Mouse (Mus musculus) retina, postnatal 1 day (tissue): ENCODE results near the gene Pianp.

ENCODE experiments used
- DNase-seq: peaks from one replicate; pipeline ENCODE4 v3.0.0-alpha.2; 2012

Pianp gene

DNA sequence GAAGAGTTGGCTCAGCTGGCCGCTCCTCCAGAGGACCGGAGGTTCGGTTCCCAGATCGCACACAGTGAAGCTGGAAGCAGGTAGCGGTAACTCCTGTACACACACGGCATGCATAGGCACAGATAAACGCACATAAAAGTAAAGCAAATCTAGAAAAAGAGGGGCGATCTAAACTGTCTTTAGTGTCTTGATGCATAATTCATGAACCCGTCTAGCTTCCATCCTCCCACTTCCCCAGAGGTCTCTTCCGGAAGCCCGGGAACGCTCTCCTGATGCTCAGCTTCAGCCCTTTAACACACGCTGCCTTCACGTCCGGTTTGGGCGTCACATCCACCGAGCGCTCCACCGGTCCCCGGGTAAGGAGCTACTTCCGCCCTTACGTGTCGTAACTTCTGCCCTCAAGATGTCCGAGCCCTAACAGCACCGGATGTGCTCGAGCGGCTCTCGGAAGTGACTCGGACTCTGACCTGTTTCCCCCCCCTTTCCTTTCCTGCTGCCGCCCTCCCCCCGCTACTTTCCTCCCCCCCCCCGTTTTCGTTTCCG lies 12.2 kb downstream of the Pianp start:
- peak; percentile 99 for DNase-seq

DNA sequence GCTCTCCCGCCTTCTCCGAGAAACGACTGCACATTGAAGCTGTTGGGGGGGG lies 12.5 kb downstream of the Pianp start, which contains the start of gene Zfp384:
TSS of gene Zfp384 (plus strand) at position 17 of the 52 bp plus-strand sequence.
- no peak for DNase-seq

DNA sequence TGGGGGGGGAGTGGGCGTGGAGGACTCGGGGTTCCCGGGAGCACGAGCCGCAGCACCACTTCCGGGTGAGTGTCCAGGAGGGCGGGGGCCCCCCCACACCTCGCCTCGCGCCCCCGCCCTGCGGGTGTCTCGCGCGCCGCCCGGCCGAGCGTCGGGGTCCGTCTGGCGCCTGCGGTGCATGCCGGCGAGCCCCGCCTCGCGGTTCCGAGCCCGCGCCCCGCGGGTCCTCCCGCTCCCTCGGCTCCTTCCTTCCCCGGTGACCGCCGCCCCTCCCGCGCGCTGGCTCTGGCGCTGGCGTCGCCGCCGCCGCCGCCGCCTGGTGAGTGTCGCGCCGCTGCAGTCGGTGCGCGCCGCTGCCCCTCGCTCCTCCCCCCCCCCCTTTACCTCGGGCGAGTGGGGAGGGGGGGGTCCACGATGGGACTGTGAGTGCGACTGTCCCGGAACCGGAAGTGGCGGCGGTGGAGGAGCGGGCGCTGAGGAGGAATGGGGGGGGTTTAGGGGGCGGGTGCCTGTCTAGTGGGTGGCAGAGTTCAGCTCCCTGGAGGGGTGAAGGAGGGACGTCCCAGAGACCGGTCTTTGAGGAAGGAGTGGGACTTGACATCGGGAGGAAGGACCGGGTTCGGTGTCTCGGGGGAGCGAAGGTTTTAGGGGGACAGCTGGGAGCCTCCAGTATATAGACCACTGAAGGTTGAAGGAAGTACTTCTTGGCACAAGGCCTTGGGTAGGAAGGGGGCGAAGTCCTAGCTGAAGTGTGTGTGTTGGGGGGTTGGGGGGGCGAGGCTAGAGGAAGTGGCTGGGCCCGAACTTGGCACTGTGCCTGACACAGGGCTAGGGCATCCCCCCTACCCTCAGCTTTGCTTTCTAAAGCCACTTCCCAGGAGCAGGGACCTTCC lies 12.9 kb downstream of the Pianp start:
- DNase-seq, result peak; percentile 93

DNA sequence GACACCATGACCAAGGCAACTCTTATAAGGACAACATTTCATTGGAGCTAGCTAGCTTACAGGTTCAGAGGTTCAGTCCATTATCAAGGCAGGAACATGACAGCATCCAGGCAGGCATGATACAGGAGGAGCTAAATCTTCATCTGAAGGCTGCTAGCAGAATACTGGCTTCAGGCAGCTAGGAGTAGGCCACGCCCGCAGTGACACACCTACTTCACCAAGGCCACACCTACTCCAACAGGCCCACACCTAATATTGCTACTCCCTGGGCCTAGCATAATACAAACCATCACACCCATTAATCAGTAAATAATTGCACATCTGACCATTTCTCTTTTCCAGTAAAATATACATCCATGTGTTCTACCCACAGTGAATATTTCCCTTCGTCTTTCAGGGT lies 21.2 kb downstream of the Pianp start:
- no peak for DNase-seq

DNA sequence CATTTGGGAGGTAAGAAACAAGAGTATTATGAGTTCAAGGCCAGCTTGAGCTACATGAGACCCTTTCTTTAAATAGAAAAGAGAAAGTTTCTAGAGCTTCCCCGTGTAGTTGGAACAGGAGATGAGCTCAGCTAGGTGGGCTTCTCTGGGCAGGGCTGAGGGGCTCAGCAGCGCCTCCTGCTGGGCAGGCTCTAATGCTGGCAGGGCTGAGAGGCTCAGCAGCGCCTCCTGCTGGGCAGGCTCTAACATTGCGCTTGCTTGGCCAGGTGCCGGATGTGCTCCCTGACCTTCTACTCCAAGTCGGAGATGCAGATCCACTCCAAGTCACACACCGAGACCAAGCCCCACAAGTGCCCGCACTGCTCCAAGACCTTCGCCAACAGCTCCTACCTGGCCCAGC lies 34.0 kb downstream of the Pianp start:
- DNase-seq, result peak; percentile 69

DNA sequence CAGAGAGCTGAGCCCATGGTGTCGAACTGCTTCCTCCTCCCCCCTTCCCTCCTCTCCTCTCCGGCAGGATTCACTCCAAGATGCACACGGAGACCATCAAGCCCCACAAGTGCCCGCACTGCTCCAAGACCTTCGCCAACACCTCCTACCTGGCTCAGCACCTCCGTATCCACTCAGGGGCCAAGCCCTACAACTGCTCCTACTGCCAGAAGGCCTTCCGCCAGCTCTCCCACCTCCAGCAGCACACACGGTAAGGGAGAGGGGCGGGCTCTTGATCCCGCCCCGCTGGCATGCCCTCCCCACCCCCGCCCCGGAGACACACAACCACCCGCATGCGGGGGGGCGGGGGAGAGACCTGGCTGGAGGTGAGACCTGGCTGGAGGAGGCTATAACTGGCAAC lies 35.1 kb downstream of the Pianp start:
- DNase-seq, result no peak

DNA sequence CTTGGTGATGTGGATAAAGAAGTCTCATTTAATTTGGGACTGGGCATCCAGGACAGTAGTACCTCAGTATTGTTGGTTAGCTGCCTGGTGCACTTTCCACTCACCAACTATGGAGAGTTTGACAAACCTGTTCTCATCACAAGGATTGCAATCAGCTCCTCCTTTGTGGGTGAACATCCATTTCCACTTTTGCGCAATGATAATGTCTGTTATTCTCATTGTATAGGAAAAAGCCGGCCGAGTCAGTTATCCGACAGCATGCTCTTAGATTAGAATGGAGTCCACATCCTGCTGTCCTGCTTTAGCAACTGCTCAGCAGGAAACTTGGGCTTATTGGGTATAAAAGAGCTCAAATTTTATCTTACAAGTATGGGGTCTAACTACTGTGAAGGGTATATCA lies 42.2 kb downstream of the Pianp start:
- no peak for DNase-seq

DNA sequence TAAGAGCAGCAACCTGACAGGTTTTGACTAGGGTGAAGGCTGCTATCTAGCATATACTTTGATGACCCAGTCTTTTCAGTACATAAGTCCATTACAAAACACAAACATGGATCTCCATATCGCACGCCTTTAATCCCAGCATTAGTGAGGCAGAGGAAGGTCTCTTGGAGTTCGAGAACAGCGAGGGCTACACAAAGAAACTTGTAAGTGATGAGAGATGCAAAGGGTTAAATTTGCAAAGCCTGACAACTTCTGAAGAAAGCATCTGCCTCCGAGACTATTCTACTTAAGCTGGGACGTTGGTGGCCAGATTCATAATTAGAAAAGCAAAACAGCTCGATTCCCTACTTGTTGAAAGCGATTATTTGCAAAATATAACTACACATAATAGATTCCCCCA lies 42.6 kb downstream of the Pianp start:
- DNase-seq, result no peak

DNA sequence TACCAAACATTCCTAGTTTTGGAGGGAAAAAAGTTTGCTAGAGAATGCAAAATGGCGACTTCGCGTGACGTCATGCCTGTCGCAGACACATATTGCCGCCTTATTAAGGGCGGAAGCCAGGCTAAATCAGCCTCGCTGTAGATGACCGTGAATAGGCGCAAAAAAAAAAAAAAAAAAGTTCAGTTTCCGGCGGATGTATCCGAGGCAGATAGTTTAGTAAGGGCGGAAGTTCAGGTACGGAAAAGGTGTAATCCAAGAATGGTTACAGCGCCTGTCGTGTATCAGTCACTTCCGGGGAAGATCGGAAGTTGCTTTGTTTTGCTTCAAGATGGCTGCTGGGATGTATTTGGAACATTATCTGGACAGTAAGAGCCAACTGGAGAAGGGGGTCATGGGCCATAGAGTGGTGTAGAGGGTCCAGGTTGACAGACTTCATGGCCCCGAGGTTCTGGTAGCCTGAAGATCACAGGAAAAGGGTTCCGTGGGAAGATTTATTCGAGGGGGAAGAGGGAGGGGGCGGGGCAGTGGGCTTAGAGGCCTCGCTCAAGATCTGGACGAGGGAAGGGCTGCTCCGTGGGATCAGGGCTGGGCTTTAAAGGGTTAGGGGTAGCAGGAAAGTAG lies 43.1 kb downstream of the Pianp start, which contains the start of gene Ing4:
TSS of gene Ing4 (plus strand) at position 228 of the 621 bp plus-strand sequence.
- DNase-seq, result peak; percentile 99

DNA sequence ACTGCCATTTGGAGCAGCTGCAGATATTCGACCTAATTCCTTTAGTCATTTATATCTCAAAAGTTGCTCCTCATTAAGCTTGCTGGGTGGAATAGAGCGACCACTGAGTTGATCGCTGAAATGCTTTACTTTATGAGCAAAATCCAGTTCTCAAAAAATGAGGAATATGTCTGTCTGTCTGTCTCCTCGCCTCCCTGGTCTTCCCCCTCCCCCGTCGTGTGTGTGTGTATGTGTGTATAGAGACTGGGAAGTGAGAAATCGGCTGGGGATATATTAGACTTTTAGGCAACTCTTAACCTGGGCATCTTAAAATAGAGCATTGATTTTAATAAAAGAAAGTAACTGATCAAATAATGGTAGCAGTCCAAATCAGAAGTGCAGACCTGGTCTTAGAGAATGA lies 43.7 kb downstream of the Pianp start:
- no peak for DNase-seq

DNA sequence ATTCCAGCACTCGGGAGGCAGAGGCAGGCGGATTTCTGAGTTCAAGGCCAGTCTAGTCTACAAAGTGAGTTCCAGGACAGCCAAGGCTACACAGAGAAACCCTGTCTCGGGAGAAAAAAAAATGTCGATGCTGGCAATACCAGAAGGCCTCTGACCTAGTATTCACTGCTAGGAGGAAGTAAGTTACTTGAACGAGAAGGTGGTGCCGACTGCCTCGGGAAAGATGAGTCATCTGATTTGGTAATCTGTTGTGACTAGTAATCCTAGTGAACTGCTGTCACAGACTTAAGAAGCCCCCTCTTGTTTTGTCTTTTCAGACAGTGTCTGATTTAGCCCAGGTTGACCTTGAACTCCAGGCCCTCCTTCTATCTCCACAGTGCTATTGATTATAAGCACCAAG lies 44.6 kb downstream of the Pianp start:
- no peak for DNase-seq

DNA sequence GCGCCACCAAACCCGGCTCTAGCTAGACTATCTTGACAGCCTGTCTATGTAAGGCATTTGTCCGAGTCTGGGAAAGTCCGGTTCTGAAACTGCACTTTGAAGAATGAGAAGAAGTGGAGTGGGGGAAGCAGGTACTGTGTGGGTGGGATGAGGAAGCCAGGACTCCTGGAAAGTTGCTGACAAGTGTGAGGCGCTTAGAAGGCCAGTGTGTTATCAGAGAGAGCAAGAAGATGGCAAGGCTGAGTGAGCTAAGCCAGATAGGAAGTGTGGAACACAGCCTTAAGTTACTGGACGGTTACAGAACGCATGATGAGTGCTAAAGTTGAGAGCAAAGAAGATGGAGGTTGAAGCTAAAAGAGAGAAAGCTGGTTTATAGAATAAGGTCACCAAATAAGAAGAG lies 45.6 kb downstream of the Pianp start:
- no peak for DNase-seq

DNA sequence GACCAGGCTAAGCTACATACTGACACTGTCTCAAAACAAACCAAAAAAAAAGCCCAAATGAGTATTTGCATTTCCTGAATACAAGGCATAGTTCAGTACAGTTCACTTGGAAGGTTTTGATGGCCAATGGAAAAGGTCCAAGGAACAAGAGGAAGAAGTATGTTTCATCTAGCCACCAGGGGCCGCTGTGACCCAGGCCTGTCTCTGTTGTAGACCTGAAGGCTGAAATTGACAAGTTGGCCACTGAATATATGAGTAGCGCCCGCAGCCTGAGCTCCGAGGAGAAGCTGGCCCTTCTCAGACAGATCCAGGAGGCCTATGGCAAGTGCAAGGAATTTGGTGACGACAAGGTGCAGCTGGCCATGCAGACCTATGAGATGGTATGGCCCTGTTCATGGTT lies 50.2 kb downstream of the Pianp start:
- DNase-seq, result peak; percentile 89

DNA sequence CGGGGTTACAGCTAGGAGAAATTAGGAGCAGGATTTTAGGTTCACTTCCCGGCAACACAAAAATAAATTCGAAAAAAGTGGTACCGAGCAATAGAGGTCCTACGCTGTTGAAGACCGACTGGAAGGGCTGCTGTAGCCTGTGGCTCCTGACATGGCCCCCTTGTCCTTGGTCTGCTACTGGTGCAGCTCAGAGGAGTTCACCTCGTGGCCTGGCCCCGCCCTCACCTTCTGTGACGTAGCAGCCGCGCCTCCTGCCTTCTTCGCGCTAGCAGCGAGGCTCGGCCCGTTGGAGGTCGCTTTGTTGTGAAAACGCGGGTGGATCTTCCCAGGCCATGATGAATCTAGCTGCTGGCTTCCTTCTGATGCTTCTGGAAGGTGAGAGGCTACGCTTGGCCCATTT lies 53.2 kb downstream of the Pianp start, which contains the start of gene Acrbp:
TSS of gene Acrbp (plus strand) at position 12 of the 400 bp plus-strand sequence.
- DNase-seq, result no peak

DNA sequence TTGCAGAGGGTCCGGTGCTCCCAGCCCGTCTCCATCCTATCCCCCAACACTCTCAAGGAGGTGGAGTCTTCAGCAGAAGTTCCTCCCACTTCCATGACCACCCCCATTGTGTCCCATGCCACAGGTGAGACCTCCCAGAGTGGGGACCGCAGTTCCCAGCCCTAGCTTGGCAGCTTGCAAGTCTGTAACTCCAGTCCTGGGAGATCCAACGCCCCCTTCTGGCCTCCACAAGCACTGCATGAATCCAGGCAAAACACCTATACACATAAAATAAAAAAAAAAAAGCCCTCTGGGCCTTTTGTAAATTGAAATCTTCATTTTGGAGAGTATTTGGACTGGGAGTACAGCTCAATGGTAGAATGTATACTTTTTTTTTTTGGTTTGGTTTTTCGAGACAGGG lies 54.7 kb downstream of the Pianp start:
- DNase-seq, result peak; percentile 42
